Mouse (Mus musculus) liver, embryonic 15.5 days (tissue): ENCODE data around the gene Cd164. TPM values are rescaled to one million over a fixed set of nuclear protein-coding genes. Genes with fewer than 3 reads are reported as not detected.

Source experiments
- ATAC-seq: fragments of 200-750 bp; cut with Nextera tagmentation; 2 replicates; pipeline ENCODE4 v1.8.0; 2017; ENCODE audit warnings: moderate number of reproducible peaks, mild to moderate bottlenecking, moderate library complexity; ENCODE audit not compliant: insufficient read depth
- H3K27ac ChIP-seq: fragments of 300-500 bp; sonication (generic); replicated peaks from 2 replicates; pipeline ENCODE4 v1.5.1; 2015; ENCODE audit warnings: mild to moderate bottlenecking, inconsistent platforms
- H3K27me3 ChIP-seq: fragments of 300-500 bp; sonication (generic); 2 replicates; pipeline ENCODE4 v1.6.1; 2015; ENCODE audit warnings: mild to moderate bottlenecking, inconsistent platforms
- H3K36me3 ChIP-seq: fragments of 300-500 bp; sonication (generic); replicated peaks from 2 replicates; pipeline ENCODE4 v1.6.1; 2015; ENCODE audit warnings: moderate library complexity, mild to moderate bottlenecking, inconsistent platforms
- H3K4me1 ChIP-seq: fragments of 300-500 bp; sonication (generic); replicated peaks from 2 replicates; pipeline ENCODE4 v1.6.1; 2015; ENCODE audit warnings: inconsistent platforms
- H3K4me2 ChIP-seq: fragments of 300-500 bp; sonication (generic); 2 replicates; pipeline ENCODE4 v1.6.1; 2015; ENCODE audit warnings: moderate library complexity, mild to moderate bottlenecking, inconsistent platforms
- H3K4me3 ChIP-seq: fragments of 300-500 bp; sonication (generic); replicated peaks from 2 replicates; pipeline ENCODE4 v1.5.1; 2015; ENCODE audit warnings: mild to moderate bottlenecking, inconsistent platforms
- H3K9ac ChIP-seq: fragments of 300-500 bp; sonication (generic); 2 replicates; pipeline ENCODE4 v1.6.1; 2015; ENCODE audit warnings: moderate library complexity, mild to moderate bottlenecking, inconsistent platforms
- H3K9me3 ChIP-seq: fragments of 300-500 bp; sonication (generic); replicated peaks from 2 replicates; pipeline ENCODE4 v1.6.1; 2016; ENCODE audit warnings: inconsistent platforms
- WGBS: fragments of 180-500 bp; shearing (Covaris S2); methylation state at CpG from one replicate; pipeline ENCODE4 v1.1.7; 2015; ENCODE audit warnings: mixed read lengths; ENCODE audit not compliant: insufficient replicate concordance; 5-methylcytosine and 5-hydroxymethylcytosine counted together
- polyA plus RNA-seq: library from polyadenylated mRNA; unstranded; fragments of >200 nt; fragmentation: Nextera tagmentation; extraction: Ambion mirVana; gene quantifications from 2 replicates; pipeline ENCODE4 v1.2.1, GENCODE M21; 2015

Cd164 gene
- polyA plus RNA-seq, 1 experiment from 2014 or later: 61.8 TPM

GRCm38 (mm10) chr10:41536714-41537113 lies 17.5 kb downstream of the Cd164 start:
- ATAC-seq: no peak
- Histone ChIP-seq H3K27ac (no peak overlapping the region), H3K9ac (no peak overlapping the region), H3K4me1 (no peaks in the 10 kb centered on the region), H3K9me3 (no peaks in the 10 kb centered on the region), H3K4me3 (no peak overlapping the region), H3K4me2 (no peak overlapping the region), H3K27me3 (no peaks in the 10 kb centered on the region), H3K36me3 (peaks cover 20% of the 10 kb centered on the region)
- WGBS: 65% methylated on average over 1 of the region's 1 CpGs

DNA sequence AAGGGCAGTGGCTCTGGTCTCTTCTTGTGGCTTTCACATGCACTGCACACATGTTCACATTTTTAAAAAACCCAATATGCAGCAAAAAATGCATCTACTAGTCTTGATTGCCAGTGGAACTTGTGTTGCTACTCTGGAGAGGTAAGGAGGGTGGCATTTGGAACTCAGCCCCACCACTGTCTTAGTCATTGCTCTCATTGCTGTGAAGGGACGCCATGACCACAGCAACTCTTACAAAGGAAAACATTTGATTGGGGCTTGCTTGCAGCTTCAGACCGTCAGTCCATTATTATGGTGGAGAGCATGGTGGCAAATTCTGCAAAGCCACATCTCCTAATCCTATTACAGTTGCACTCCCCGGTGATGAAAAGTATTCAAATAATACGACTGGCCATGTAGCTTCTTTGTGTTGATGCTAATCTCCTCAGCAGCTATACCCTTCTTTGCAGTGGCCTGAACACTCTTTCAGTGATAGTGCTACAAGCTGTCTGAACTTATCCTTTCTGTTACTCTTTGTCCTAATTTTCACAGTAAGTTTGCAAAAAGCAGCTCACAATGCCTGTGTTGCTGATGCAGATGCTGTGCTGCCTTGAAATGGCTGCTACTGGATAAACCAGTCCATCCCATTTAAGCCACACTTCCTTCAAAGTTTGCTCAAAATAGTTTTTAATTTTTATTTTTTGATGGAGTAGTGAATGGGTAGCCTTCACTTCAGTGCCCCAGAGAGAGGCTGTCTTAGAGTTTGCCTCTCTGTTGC lies 18.2 kb downstream of the Cd164 start:
- 73% methylated on average over 4 of the region's 4 CpGs for WGBS
- H3K27ac ChIP-seq: no peak overlapping the region
- H3K4me1 ChIP-seq: no peaks in the 10 kb centered on the region
- peaks cover 19% of the 10 kb centered on the region for H3K36me3 ChIP-seq
- no peaks in the 10 kb centered on the region for H3K27me3 ChIP-seq
- H3K4me2 ChIP-seq: no peak overlapping the region
- no peak for ATAC-seq
- H3K9ac ChIP-seq: no peak overlapping the region
- H3K4me3 ChIP-seq: no peak overlapping the region
- no peaks in the 10 kb centered on the region for H3K9me3 ChIP-seq

DNA sequence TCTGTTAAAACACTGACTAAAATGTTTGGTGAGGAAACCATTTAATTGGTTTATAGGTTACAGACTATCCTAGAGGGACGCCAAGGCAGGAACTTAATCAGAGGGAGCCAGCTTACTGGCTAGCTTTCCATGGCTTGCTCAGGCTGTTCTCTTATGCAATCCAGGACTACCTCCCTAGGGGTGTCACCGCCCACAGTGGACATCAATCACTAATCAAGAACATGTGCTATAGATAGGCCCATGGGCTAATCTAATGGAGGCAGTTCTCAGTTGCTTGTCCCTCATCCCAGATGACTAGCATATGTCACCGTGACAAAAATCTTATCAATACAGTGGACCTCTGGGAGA lies 18.7 kb downstream of the Cd164 start:
- H3K36me3 ChIP-seq: peaks cover 14% of the 10 kb centered on the region
- no peaks in the 10 kb centered on the region for H3K9me3 ChIP-seq
- no peak overlapping the region for H3K27ac ChIP-seq
- H3K4me1 ChIP-seq: no peaks in the 10 kb centered on the region
- 54% methylated on average over 3 of the region's 3 CpGs for WGBS
- no peak for ATAC-seq
- H3K9ac ChIP-seq: no peak overlapping the region
- no peak overlapping the region for H3K4me3 ChIP-seq
- no peaks in the 10 kb centered on the region for H3K27me3 ChIP-seq
- H3K4me2 ChIP-seq: no peak overlapping the region

GRCm38 (mm10) chr10:41538986-41539385 lies 19.8 kb downstream of the Cd164 start:
- WGBS: 69% methylated on average over 4 of the region's 4 CpGs
- Histone ChIP-seq H3K4me1 (no peaks in the 10 kb centered on the region), H3K27me3 (no peaks in the 10 kb centered on the region), H3K4me3 (no peak overlapping the region), H3K9ac (no peak overlapping the region), H3K4me2 (no peak overlapping the region), H3K36me3 (0 out of 2 replicates have a peak, but pooled peaks cover 6% of the 10 kb centered on the region), H3K9me3 (no peaks in the 10 kb centered on the region), H3K27ac (no peak overlapping the region)
- no peak for ATAC-seq

DNA sequence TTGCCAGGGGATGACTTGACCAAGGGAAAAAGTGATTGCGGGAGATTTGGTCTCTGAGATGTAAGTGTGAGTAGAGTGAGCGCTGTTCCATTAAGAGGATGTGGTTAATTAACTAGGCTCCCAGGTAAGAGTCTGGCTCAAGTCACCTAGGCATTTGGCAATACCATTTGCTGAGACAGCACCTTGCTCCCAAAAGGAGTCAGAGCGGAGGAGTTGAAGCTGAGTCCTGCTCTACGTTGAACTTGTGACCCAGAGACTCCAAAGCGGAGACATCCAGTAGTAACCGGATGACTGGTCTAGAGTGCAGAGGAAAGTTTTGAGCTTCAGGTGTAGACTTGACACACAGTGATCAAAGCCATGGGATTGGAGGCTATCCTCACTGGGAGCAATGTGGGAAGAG lies 22.8 kb downstream of the Cd164 start:
- no peak for ATAC-seq
- no peaks in the 10 kb centered on the region for H3K36me3 ChIP-seq
- H3K27ac ChIP-seq: no peak overlapping the region
- H3K4me3 ChIP-seq: no peak overlapping the region
- H3K4me1 ChIP-seq: peaks cover 8% of the 10 kb centered on the region
- H3K9me3 ChIP-seq: no peaks in the 10 kb centered on the region
- no peaks in the 10 kb centered on the region for H3K27me3 ChIP-seq
- 85% methylated on average over 6 of the region's 6 CpGs for WGBS
- no peak overlapping the region for H3K4me2 ChIP-seq
- H3K9ac ChIP-seq: no peak overlapping the region

- Histone ChIP-seq H3K9ac (no peak overlapping the region), H3K4me1 (peaks cover 8% of the 10 kb centered on the region), H3K4me2 (no peak overlapping the region), H3K27ac (no peak overlapping the region), H3K9me3 (no peaks in the 10 kb centered on the region), H3K36me3 (no peaks in the 10 kb centered on the region), H3K27me3 (no peaks in the 10 kb centered on the region), H3K4me3 (no peak overlapping the region)
- 44% methylated on average over 4 of the region's 4 CpGs for WGBS
- ATAC-seq: no peak
Measured at GRCm38 (mm10) chr10:41543439-41543838, 24.2 kb downstream of the Cd164 start.

- H3K27me3 ChIP-seq: no peaks in the 10 kb centered on the region
- no peaks in the 10 kb centered on the region for H3K9me3 ChIP-seq
- 40% methylated on average over 2 of the region's 2 CpGs for WGBS
- H3K36me3 ChIP-seq: no peaks in the 10 kb centered on the region
- no peak for ATAC-seq
- no peak overlapping the region for H3K27ac ChIP-seq
- H3K4me2 ChIP-seq: no peak overlapping the region
- no peak overlapping the region for H3K9ac ChIP-seq
- H3K4me3 ChIP-seq: no peak overlapping the region
- peaks cover 8% of the 10 kb centered on the region for H3K4me1 ChIP-seq
Measured at GRCm38 (mm10) chr10:41543844-41544243, 24.6 kb downstream of the Cd164 start.

- no peaks in the 10 kb centered on the region for H3K27me3 ChIP-seq
- H3K4me3 ChIP-seq: no peak overlapping the region
- no peaks in the 10 kb centered on the region for H3K36me3 ChIP-seq
- H3K27ac ChIP-seq: no peak overlapping the region
- WGBS: 7% methylated on average over 7 of the region's 7 CpGs
- no peaks in the 10 kb centered on the region; the same call in 1 of the 2 replicates for H3K9me3 ChIP-seq
- H3K9ac ChIP-seq: no peak overlapping the region
- H3K4me2 ChIP-seq: peak overlapping the region; percentile 29
- peaks cover 8% of the 10 kb centered on the region for H3K4me1 ChIP-seq
- ATAC-seq: no peak
Measured at GRCm38 (mm10) chr10:41544481-41545190, 25.4 kb downstream of the Cd164 start.

- WGBS: 39% methylated on average over 7 of the region's 7 CpGs
Measured at GRCm38 (mm10) chr10:41545224-41545755, 26.1 kb downstream of the Cd164 start.

DNA sequence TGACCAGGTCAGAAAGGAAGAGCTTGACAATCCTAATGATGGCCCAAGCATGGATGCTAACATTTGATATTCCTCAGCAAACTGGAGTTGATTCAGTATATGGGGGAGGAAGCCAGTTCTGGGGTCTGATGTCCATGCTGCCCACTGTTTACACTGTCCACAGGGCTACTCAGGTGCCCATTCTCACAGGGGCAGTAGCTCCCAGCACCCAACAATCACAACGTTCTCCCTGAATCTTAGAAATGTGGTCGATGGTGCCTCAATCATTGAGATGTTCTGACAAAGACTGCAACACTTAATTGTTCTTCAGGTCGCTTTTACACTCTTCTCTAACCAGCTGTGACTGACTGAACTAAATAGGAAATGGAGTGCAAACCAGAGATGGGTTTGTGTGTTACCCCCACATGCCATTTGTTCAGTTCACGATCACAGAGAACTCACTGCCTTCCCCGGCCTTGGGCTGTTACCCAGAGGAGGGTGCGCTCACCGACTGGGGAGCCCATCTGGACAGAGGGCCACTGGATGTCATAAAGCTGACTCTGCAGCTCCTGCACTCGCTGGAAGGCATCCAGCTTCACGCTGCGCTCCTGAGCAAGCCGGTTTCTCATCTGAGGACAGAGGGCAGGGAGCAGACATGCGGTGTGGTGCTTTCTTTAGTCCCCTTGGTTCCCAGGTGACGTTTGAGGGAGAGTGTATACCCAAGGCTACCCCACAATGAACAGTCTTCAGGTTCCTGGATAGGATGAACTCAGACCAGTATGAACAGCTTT lies 27.4 kb downstream of the Cd164 start:
- Histone ChIP-seq H3K27me3 (no peaks in the 10 kb centered on the region), H3K4me2 (no peak overlapping the region), H3K9ac (no peak overlapping the region), H3K4me3 (no peak overlapping the region), H3K36me3 (no peaks in the 10 kb centered on the region), H3K27ac (no peak overlapping the region), H3K9me3 (no peaks in the 10 kb centered on the region; the same call in 1 of the 2 replicates), H3K4me1 (peaks cover 8% of the 10 kb centered on the region)
- WGBS: 59% methylated on average over 13 of the region's 13 CpGs
- no peak for ATAC-seq

More at GRCm38 (mm10) chr10:41545224-41545755, 26.1 kb downstream of the Cd164 start:
- H3K36me3 ChIP-seq: no peaks in the 10 kb centered on the region
- H3K9ac ChIP-seq: no peak overlapping the region
- H3K4me1 ChIP-seq: peaks cover 8% of the 10 kb centered on the region
- H3K9me3 ChIP-seq: no peaks in the 10 kb centered on the region; the same call in 1 of the 2 replicates
- no peaks in the 10 kb centered on the region for H3K27me3 ChIP-seq
- no peak for ATAC-seq
- H3K4me3 ChIP-seq: no peak overlapping the region
- H3K27ac ChIP-seq: no peak overlapping the region
- peak overlapping the region; percentile 29 for H3K4me2 ChIP-seq

DNA sequence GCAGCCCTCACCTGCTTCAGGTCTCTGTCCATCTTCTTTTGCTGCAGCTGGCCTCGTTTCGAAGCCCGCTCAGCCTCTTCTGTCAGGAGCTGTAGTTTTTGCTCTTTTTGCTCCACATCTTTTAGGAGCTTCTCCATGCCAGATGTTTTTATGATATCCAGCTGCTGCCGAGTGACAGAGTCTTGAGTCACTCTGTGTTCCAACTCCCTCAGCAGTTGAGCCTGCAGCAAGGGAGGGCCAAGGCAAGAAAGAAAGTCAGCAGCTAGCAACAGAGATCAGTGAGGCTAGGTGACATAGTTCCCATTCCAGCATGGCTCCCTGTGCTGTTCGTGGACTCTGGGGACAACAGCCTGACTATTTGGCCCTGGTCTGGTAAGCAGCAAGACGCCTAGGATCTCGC lies 31.5 kb downstream of the Cd164 start:
- no peaks in the 10 kb centered on the region for H3K27me3 ChIP-seq
- no peak overlapping the region for H3K9ac ChIP-seq
- WGBS: 63% methylated on average over 7 of the region's 7 CpGs
- no peak overlapping the region for H3K4me2 ChIP-seq
- no peaks in the 10 kb centered on the region for H3K36me3 ChIP-seq
- peaks cover 6% of the 10 kb centered on the region; the same call in 1 of the 2 replicates for H3K4me1 ChIP-seq
- H3K27ac ChIP-seq: no peak overlapping the region
- H3K9me3 ChIP-seq: no peaks in the 10 kb centered on the region; the same call in 1 of the 2 replicates
- H3K4me3 ChIP-seq: no peak overlapping the region
- no peak for ATAC-seq
